Mouse (Mus musculus): ENCODE measurements at regions not wholly inside any gene's neighbourhood (a gene's known extent, or its start where the extent isn't known, plus 50 kb on each side); places are given as distances from the start of the nearest gene placed in this dataset.

DNA sequence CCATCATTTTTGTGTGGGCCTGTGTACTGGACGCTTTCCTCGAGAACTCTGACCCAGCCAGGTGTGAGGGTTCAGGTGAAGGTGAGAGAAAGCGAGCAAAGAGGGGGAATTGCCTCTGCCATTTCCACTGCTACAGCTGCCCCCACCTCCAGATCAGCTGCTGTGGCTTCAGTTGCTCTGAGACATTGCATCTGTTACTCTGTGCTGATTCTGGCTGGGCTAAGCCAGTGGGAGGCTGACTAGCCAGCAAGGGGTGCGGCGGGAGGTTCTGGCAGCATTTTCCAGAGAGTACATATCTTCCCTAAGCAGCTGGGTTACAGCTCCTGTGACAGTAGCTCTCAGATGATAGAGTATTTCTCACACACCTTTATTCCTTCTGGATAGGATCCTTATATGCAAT lies 712.7 kb upstream of the Cdh18 start:
- DNase-seq = peak; percentile 18

DNA sequence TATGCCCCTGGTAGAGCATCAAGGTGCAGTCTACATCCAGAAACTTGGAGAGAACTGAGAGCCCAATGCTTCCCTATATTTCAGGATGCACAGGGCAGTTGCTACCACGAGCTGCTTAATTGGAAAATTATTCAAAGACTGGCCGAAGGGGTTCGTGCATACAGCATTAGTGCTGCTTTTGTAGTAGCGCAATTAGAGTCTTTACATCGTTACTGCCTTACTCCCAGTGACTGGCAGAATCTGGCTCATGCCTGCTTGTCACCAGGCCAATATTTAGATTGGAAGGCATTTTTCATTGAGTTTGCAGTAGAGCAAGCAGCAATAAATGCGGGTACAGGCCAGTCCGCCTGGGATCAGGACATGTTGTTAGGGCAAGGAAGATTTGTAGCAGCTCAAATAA lies 690.3 kb upstream of the Cdh18 start:
- DNase-seq = no peak

DNA sequence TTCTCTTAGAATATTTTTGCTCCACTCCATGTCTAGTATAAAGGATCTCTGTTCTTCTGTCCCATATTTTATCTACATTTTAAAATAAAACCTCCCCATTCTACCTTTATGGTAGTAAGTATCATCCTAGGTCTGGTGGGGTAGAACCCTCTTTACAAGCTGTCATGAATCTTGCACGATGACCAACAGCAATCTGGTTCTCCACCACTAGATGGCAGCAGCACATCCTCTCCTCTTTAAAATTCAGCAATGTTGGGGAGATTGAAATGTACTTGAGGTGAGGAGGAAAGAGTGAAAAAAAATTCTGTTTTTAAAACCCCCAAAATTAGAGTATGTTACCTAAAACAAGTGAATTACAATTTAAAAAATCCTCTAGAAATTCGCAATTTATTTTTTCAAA lies 663.6 kb upstream of the Cdh18 start:
- DNase-seq = peak; percentile 11

All from layer of hippocampus, adult 9-11 months (tissue).